Mouse (Mus musculus): ENCODE data around the gene Zscan10.
"Not testable (repeated sequence)": the region's sequence is repeated elsewhere in the genome, so short reads cannot be mapped to it uniquely, and the experiment has no call there.

Gene Zscan10

DNA sequence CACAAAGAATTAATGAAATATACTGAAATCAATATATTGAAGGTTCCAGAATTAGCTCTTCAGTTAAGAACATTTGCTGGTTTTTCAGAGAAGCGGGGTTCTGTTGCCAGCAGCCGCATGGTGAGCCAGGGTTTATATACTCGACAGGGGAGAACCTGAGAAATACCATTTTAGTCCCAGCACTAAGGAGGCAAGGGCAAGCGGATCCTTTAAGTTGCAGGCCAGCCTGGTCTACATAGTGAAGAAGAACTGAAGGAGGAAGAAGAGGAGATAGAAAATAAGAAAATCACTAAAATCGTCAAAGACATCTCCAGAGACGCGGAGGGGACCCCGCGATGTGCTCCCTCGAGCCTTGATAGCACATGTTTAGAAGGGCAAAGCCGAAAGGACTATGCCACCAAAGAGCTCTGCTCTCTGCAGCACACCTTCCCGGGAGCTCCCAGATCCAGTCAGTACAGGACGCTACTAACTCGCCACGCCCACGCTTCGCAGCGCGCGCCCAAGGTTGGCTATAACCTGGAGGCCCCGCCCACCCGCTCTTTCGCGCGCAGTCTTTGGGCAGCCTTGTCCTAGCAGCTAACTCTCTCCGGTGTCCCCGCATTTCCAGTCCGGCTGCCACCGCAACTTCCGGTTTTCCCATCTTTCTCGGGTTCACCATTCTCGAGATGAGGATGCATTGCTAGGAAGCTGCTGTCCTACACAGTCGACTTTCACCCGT lies 8.3 kb upstream of the Zscan10 start:
- peak; percentile 97 for DNase-seq

DNA sequence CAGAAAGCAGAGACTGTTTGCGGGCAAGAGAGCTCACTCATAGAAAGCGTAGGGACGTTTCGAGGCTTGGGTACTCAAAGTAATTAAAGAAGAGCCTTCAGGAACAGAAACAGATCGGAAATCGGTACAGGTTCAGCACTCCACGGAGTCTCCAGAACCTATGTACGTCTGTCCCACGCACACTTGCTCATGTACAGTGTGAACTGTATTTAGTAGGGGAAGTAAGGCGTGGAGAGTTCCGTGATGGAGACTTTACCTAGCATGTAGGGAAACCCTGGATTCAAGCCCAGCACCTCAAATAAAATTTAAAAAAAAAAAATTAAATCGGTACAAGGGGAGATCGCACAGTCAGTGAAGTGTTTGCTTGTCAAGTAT lies 7.7 kb upstream of the Zscan10 start:
- DNase-seq = no peak

DNA sequence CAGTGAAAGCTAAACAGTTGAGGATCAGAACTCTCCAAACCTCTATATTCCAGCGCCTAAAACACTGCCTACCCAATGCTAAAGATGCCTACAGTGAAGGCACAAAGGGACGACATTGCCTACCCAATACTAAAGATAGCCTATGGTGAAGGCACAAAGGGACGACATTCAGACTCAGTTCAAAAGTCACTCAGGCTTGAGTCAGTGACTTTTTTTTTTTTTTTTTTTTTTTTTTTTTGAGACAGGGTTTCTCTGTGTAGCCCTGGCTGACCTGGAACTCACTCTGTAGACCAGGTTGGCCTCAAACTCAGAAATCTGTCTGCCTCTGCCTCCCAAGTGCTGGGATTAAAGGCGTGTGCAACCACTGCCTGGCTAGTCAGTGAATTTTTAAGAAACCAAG lies 5.5 kb upstream of the Zscan10 start:
- DNase-seq = not testable (repeated sequence)

DNA sequence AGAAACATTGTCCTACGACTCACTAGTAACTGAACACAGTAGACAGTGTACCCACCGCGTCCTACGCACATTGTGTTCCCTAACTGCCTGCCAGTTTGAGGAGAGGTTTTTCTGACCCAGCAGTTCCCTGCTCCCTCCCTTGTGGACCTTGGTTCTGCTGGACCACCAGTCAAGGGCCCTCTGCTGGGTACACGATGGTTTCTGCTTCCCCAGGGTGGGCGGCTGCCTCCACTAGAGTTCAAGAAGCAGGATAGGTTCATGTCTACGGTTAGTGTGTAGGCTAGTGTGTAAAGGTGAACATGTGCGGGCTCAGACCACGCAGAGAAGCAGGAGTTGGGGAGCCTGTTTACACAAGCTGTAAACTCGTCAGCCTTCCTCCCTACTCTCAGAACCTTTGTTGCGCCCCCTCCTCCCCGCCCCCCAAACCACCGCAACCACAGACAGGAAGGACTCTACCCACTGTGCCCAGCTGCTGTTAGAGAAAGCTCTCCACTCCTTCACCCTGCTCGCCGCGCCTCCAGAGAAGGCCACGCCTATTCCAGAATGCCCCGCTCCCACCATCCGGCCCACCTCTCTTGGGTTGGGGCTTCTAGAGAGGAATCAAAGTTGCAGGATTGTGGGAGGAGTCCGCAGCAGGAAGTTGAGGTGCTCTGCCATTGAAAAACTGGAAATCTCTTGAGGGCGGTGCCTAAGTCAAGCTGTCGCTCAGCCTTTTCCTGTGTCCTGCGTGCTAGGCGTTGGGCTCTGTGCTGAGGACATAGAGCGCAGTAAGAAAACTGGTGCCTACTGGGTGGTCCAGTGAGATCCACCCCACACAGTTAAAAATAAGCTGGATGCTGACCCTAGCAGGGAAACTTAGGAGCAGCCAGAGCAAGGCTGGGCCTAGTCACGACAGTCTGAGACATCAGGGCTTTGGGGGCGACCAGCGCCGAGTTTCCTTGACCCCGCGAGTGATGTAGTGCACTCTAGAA lies 1.8 kb upstream of the Zscan10 start, which contains the start of gene Zfp13:
Zfp13 (minus strand) TSS at position 906 of the 971 bp plus-strand sequence.
- peak; percentile 90 for DNase-seq

DNA sequence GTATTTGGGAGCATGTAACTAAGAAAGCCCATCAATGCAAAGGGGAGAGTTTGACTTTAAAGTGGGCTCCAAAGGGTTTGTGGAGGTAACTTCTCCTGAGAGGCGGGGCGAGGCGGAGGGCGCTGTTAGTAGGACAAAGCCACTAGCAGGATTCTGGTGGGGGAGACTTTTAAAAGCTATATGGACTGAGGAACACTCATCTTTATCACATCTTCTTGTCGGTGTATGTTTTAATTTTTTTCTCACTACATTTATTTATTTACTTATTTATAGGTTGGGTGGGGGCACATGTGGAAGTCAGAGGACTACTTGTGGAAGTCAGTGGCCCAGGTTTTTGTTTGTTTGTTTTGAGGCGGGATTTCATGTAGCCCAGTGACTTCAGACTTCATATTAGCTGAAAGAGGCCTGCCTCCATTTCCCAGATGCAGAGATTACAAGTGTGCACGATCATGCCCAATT lies 1.0 kb upstream of the Zscan10 start:
- no peak for DNase-seq

DNA sequence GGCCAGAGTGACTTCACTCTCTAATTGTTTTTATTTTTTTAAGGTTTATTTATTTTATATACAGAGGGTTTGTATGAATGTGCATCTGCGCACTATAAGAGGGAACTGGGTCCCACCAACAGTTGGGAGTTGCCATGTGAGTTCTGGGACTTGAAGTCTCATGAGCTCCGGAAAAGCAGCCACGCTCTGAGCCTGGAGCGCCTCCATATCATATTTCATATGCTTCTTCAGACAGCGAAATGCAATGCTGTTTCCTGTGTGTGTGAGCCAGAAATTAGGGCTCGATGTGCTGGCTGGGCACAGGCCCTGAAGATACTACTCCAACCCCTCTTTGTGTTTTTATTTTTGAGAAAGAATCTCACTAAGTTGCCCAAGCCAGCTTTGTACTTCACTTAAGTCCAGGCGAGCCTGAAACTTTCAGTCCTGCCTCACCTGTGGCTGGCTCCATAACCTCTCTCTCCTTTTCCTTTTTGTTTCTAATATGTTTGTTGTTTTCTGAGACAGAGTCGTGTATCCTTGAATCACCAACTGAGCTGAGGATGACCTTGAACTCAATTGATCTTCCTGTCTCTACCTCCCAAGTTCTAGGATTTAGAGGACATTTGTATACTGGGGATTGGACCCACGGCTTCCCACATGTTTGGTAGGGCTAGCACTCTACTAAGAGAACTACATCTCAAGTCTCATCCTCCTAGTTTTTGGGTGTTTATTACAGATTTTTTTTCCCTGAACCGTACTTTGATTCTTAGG lies 1.4 kb downstream of the Zscan10 start:
- DNase-seq = no peak

DNA sequence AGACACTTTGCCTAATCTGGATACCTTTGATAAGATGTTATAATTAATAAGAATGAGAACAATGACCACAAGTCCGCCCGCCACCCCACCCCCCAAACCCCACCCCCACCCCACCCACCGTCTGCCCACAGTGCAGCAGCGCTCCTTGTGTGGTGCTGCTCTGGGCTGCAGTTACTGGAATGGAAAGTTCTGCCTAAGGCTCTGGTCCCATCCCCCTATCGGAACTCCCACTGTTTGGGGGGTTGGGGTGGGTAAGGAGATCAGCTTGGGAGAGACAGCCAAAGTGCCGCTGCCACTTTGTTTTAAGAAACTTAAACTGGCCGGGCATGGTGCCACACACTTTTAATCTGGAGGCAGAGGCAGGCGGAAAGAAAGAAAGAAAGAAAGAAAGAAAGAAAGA lies 2.4 kb downstream of the Zscan10 start:
- DNase-seq = no peak

DNA sequence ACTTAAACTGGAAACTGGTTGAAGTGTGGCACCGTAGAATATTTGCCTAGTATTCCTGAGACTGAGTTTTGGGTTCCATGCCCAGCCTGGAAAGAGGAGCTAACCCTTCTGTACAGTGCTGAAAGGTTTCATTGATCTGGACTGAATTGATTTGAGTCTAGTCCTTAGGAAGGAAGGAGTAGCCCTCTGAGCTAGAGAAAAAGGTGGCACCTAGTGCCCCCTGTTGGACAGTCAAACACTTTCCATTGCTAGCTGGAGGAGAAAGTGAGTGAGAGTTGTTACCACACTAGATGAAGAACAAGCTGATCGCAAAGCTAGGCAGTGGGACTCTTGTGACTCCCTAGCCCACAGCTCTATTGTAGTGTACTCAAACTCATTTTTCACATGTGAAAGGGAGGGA lies 2.9 kb downstream of the Zscan10 start:
- no peak for DNase-seq

DNA sequence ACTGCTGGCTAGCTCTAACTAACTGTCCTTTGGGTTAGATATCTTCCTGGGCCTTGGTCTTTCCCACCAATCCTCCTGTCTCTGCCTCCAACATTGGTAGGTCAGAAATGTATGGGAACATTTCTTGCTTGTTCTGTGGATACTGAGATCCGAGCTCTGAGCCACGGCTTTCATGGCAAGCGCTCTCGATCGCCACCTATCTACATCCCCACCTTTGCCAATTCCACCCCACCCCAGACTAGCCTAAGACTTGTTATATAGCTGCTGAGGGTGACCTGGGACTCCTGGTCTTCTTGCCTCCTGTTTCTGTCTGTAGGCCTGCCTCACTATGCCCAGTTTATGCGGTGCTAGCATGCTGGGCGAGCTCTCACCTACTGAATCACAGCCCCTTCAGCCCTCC lies 3.7 kb downstream of the Zscan10 start:
- DNase-seq = no peak

DNA sequence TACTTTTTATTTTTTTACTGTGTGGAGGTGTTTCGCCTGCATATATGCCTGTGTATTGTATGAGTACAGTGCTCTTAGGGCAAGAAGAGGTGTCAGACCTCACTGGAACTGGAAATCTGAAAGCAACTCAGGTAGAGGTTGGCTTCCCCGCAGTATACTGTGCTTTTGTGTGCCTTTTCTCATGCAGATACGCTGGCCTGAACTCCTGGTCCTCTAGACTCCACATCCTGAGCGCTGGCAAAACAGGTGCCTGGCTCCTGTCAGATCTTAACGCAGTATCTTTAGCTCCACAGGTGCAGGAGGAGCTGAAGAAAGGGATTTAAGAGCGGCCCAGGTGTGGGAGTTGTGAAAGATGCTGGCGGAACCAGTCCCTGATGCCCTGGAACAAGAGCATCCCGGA lies 4.6 kb downstream of the Zscan10 start:
- DNase-seq = no peak

DNA sequence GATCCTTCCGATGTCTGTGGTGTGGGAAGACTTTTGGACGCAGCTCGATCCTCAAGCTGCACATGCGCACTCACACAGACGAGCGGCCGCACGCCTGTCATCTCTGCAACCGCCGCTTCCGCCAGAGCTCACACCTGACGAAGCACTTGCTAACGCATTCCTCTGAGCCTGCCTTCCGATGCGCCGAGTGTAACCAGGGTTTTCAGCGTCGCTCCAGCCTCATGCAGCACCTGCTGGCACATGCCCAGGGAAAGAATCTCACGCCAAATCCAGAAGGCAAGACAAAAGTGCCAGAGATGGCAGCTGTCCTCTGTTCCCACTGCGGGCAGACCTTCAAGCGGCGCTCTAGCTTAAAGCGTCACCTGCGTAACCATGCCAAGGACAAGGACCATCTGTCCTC lies 9.0 kb downstream of the Zscan10 start:
- DNase-seq = peak; percentile 18

DNA sequence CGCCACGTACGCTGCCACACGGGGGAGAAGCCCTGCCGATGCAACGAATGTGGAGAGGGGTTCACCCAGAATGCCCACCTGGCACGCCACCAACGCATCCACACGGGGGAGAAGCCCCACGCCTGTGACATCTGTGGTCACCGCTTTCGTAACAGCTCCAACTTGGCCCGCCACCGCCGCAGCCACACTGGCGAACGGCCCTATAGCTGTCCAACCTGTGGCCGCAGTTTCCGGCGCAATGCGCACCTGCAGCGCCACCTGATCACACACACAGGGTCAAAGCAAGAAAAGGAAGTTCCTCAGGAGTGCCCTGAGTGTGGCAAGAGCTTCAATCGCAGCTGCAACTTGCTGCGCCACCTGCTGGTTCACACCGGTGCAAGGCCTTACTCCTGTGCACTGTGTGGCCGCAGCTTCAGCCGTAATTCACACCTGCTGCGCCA lies 9.7 kb downstream of the Zscan10 start:
- no peak for DNase-seq

DNA sequence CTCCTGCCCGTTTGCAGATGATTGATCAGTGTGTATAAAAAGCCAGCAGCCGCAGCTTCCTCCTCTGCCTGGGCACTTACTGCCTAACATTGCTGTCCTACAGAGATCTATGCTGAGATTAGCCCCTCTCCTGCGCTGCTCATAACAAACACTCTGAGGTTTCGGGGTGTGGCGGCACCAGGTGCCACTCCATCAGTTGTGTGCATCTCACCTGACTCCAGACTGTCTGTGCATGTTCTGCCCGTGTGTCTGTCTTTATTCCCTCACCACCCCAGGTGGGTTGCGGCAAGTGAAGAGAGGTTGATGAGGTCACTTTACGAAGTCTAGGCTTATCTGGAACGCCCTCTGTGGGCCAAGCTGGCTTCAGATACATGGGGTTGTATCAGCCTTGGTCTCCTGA lies 16.4 kb downstream of the Zscan10 start:
- no peak for DNase-seq

DNA sequence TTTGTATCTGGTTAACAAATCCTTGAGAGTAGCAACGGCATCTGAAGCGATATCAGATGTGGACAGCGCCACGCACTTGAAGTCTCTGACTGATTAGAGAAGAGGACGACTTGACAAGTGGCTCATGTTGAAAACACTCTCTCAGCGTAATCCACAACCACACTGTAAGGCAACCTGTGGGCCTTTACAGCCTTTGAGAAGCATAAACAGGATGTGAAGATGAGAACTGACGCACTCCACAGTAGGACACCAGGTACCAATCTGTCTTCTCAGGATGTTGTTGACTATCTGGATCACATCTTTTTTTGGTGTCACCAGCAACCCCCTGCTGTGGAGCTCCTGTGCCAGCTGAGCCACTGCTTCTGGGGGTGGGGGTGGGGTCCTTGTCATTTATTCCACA lies 19.7 kb downstream of the Zscan10 start:
- DNase-seq = no peak

DNA sequence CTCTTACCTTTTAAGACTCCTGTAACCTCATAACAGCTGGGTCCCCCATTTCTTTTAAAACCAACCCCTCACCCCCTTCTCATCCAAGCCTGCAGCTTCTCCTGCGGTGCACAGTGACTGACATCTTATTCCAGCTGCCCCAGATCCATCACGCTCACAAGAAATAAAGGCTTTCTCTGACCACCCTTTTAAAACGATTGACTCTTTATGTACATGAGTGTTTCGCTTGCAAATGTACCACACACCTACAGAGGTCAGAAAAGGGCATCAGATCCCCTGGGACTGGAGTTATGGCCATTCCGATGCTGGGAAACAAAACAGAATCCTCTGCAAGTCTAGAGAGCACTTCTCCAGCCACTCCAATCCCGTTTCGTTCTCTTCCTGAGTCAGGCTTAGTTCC lies 27.2 kb downstream of the Zscan10 start:
- DNase-seq = no peak

DNA sequence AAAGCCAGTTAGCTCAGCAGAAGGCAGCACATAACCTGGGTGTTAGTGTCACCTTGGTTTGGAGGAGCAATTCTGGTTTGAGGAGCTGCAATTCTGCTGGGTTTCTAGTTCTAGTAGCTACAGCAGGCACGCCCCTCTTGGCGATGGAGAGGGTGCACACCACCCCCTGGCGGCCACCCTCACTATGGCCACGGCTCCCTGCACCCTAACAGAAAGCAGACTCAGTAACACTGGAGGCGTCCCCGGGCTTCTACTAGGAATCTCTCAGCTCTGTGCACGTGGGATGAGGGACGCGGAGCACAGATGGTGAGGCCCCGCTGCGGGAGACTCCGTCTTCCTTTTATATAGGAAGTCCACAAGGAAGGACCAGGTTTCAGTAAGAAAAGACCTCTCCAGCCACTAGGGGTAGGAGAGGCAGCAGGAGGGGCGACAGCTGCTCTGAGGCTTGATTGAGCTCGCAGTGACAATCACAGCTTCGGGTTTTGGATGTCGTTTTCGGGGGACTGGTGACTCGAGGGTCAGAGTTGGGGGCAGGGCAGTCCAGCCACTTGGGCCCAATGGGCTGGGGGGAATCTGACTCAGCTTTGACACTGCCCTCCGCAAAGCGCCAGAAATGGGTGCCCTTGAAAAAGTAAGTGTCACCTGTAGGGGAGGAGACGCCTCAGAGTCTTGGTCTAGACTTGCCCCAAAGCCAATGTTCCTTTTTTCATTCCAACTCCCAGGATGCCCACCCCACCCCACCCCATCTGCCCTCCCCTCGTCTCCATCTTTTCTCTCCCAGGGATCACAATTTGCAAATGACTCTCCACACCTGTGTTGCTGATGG lies 29.8 kb downstream of the Zscan10 start:
- DNase-seq = peak; percentile 78

DNA sequence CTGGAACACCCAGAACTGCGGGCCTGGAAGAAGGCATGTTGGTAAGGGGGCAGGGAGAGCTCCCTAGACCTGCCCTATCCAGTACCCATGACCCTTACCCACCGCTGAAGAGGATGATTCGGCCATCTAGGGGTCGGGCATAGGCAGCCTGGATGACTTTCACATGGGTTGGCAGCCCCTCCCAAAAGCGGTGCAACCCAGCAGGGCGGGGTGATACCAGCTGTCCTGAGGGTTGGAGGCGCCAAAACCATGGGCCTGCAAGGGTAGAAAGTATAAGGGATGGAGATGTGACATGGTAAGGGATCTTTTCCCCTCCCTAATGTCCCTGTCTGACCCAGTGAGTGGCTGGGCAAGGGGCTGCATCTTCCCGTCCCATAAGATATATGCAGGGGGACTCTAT lies 30.6 kb downstream of the Zscan10 start:
- DNase-seq = no peak

DNA sequence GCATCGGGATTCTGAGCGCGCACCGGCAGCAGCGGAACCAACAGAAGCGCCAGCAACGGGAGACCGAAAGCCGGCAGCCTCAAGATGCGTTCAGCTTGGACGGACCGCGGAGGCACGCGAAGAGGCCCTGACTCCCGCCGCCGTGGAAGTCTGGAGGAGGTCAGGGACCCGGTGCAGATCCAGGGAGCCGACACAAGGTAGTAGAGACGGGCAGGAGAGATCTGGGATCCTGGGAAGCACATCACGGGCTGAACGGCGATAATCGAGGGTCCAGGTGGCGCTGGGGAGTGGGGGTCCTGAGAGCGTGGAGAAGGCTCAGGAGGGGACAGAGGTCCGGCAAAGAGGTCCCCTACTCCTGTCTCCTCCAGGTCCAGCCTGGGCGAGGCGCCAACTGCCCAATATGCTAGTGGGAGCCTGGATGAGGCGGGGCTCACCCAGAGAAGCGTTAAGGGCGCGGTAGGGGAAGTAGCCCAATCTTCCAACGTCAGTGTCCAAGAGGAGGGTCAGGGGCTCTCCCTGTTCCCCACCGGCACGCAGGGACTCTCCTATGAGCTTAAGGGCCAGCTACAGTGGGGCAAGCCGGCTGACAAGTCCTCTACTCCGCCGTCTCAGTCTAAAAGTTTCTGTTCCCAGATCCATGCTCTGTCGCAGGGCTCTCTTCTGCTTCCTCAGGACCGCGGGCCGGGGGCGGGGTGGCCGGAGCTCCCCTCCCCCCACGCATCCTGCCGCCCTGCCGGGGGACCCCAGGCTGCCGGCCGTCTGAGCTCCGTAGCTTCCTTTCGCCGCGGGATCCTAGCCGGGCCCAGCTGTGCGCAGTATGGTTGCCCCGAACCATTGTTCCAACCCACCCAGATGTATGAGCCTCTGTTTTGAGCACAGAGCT lies 44.2 kb downstream of the Zscan10 start, which contains the start of gene Mmp25:
Mmp25 (minus strand) TSS at position 665 of the 883 bp plus-strand sequence.
- DNase-seq = no peak

DNA sequence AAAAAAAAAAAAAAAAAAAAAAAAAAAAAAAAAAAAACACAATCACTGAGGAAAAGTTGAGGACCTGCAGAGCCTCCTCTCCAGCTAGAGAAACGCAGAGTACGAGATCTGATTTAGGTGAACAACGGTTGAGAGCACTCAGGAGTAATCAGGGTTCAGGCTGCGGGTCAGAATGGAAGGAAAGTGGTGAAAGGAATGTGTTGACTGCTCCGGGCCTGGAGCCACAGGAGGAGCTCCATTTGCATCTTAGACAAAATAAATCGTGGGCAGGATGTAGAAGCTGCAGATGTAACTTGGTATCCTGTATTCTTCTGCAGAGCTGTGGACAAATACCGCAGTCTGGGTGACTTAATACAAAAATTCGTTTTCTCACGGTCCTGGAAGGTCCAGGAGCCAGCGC lies 45.2 kb downstream of the Zscan10 start:
- DNase-seq = no peak

DNA sequence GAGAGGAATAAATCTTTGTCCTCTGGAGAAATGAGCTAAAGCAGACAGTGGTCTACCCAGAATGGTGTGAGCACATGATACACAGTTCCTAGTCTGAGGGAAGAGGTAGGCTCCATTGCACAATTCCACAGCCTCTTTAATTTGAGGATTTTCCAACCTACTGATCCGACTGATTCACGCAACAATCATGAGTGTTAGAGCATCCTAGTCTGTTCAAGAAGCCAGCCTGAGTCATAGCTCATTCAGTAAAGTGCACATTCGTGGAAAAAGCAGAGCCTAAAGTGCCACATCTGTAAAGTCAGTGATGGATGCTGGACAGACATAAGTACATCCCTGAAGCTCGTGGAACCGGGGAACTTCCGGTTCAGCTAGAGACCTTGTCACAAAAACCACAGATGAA lies 50.7 kb downstream of the Zscan10 start:
- no peak for DNase-seq

DNA sequence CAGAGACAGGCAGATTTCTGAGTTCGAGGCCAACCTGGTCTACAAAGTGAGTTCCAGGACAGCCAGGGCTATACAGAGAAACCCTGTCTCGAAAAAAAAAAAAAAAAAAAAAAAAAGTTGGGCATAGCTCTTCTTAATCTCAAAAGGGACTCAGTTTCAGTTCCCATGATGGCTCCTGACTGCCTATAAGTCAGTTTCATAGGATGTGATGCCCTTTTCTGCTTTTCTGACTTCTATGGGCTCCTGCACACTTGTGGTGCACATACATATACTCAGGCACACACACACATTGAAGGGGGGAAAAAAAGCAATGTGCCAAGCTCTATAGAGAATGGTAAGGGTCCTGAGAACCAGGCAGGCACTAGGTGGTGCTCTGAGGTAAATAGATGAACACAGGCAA lies 52.7 kb downstream of the Zscan10 start:
- DNase-seq = no peak

Data from layer of hippocampus, adult 9-11 months (tissue).